Mouse (Mus musculus): ENCODE measurements at regions not wholly inside any gene's neighbourhood (a gene's known extent, or its start where the extent isn't known, plus 50 kb on each side); places are given as distances from the start of the nearest gene placed in this dataset.

DNA sequence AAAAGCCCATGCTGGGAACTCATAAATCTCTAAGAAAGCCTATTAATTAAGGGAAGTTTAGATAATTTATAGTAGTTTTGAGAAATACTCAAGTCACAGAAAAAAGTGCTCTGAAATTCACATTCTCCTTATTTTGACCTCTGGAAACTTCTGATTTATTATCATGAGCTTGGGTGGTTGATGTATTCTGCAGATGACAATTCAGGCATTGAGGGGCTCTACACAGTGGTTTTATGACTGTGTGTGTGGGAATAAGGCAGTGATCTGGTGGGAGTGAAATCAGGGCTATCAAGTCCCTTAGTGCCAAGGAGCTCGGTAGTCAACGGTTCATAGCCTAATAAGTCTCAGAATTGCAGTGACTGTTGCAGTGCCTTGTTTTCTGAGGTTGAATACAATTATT lies 129.0 kb downstream of the Kcne4 start:
- Histone ChIP-seq H3K27ac (no peak overlapping the region), H3K36me3 (no peaks in the 10 kb centered on the region), H3K27me3 (no peaks in the 10 kb centered on the region), H3K4me1 (replicated peaks) (no peaks in the 10 kb centered on the region), H3K9ac (replicated peaks) (no peak overlapping the region), H3K9me3 (no peaks in the 10 kb centered on the region), H3K4me3 (replicated peaks) (no peak overlapping the region), H3K4me2 (replicated peaks) (no peak overlapping the region)
- ATAC-seq = no peak
- WGBS = 94% methylated on average over 2 of the region's 2 CpGs

- Histone ChIP-seq H3K4me1 (replicated peaks) (no peaks in the 10 kb centered on the region), H3K4me2 (replicated peaks) (no peak overlapping the region), H3K9ac (replicated peaks) (no peak overlapping the region), H3K27ac (no peak overlapping the region), H3K27me3 (no peaks in the 10 kb centered on the region), H3K9me3 (no peaks in the 10 kb centered on the region), H3K36me3 (no peaks in the 10 kb centered on the region), H3K4me3 (replicated peaks) (no peak overlapping the region)
- WGBS = 66% methylated on average over 4 of the region's 4 CpGs
- ATAC-seq = peak; percentile 80
Observed at GRCm38 (mm10) chr1:78980051-78980450, 163.5 kb downstream of the Kcne4 start.

Measured in midbrain, embryonic 13.5 days (tissue).